Mouse (Mus musculus): ENCODE results near the gene Htr6.

Htr6 gene

GRCm38 (mm10) chr4:139075041-139075711 is at the start of gene Htr6:
TSS of gene Htr6 (minus strand) at chr4:139075570.
- no peak for DNase-seq (ENCODE audit: extremely low spot score)

DNA sequence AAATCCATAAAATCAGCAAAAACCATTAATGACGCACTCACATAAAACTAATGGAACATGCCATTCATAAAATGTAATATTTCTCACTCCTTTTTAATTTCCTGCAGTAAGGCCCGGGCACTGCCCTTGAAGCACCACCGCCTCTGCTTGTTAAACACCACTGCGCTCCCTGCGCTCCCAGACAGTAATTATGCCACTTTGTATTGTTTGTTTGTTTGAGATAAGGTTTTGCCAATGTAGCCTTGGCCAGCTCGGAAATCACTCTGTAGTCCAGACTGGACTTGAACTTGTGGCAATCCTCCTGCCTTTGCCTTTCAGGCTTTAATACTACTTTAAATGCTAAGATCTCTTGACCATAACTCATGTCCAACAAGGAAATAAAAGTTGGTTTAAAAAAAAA is 49.6 kb upstream of the Htr6 start:
- no peak for DNase-seq (ENCODE audit: extremely low spot score)

GRCm38 (mm10) chr4:139122557-139122956 is 47.2 kb upstream of the Htr6 start:
- no peak for DNase-seq (ENCODE audit: extremely low spot score)

- DNase-seq (ENCODE audit: extremely low spot score): no peak
Observed at GRCm38 (mm10) chr4:139120998-139121397, 45.6 kb upstream of the Htr6 start.

GRCm38 (mm10) chr4:139120281-139120814 is 45.0 kb upstream of the Htr6 start:
- no peak for DNase-seq (ENCODE audit: extremely low spot score)

DNA sequence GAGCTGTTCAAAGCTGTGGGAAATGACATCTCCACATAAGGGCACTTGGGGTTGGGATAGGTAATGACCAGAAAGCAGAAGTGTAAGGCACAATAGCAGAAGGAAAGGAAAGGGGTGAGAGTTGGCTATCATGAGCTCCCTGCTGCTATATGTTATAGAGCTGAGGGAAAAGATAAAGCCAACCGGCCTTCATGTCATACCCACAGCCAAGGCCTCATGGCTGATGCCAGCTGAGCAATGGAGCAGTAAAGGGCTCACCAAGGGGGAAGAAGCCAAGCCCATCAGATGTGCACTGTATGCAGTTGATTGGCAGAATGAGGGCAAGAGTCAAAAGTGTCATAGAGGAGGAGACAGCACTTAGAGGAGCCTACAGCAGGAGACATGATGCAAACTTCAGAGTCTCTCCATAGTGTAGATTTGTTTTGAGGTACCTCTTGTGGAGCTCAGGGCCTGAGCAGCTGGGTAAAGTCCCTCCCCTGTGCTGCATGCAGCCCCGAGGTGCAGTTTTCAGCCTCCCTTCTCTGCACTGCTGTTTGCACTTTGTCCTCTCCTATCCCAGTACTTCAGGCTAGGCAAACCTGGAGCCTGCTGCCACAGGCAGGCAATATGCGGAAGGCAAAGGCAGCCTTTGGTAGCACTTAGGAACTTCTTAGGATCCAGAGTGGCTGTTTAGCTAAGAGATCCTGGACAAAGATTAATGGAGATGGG is 41.1 kb upstream of the Htr6 start:
- DNase-seq (ENCODE audit: extremely low spot score): no peak

GRCm38 (mm10) chr4:139115721-139116120 is 40.4 kb upstream of the Htr6 start:
- DNase-seq (ENCODE audit: extremely low spot score): no peak

DNA sequence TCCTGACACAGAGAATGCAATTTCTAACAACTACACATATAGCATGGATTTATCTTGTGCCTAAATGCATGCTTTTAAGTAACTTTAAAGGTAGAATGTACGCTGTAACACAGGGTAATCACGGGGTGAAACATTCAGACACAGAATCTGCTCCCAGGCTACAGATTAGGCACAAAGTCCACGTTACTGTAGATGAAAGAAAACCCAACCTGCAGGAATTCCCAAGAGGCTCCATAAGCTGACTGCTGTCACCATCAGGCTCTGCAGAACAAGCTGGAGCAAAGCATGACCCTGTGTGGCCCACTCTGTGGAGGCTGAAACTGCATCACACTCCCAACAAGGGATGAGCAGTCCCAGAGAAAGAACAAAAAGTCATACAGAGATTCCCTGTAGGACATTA is 37.1 kb upstream of the Htr6 start:
- no peak for DNase-seq (ENCODE audit: extremely low spot score)

GRCm38 (mm10) chr4:139111421-139111820 is 36.1 kb upstream of the Htr6 start:
- no peak for DNase-seq (ENCODE audit: extremely low spot score)

GRCm38 (mm10) chr4:139110858-139111257 is 35.5 kb upstream of the Htr6 start:
- DNase-seq (ENCODE audit: extremely low spot score): no peak

DNA sequence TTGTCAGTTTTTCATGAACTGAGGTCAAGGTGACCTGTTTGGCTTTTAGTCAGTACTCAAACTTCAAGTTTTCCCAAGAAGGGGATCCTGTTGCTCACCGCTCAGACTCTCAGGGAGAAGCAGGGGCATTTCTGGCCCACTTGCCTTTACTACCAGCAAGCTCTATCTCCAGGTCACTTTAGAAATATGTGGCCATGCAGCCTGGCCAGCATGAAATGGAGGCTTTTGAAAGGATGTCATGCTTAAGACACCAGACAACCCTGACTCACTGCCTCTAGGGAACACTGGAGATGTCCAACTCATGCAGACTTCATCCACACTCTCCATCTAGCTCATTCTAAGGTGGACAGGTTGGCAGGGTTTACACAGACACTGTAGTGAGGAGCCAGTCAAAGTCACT is 30.1 kb upstream of the Htr6 start:
- DNase-seq (ENCODE audit: extremely low spot score): no peak

DNA sequence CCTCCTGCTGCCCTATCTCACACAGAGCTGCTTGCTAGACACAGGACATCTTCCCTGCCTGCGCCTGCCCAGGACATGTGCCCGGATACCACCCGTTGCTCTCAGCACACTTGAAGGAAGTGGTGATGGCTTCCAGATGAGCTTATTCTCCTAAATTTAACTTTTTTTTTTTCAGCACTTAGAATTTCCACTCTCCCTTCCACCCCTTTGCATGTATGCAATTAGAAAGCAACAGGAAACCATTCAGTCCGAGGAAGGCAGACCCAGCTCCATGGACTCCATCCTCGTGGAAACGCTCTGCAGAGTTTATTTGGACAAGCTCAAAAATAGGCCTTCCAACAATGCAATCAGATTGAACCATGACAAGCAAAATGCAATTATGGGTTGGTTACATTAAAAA is 26.2 kb upstream of the Htr6 start:
- DNase-seq (ENCODE audit: extremely low spot score): no peak

GRCm38 (mm10) chr4:139100326-139100725 is 25.0 kb upstream of the Htr6 start:
- no peak for DNase-seq (ENCODE audit: extremely low spot score)

GRCm38 (mm10) chr4:139096201-139096600 is 20.8 kb upstream of the Htr6 start:
- no peak for DNase-seq (ENCODE audit: extremely low spot score)

DNA sequence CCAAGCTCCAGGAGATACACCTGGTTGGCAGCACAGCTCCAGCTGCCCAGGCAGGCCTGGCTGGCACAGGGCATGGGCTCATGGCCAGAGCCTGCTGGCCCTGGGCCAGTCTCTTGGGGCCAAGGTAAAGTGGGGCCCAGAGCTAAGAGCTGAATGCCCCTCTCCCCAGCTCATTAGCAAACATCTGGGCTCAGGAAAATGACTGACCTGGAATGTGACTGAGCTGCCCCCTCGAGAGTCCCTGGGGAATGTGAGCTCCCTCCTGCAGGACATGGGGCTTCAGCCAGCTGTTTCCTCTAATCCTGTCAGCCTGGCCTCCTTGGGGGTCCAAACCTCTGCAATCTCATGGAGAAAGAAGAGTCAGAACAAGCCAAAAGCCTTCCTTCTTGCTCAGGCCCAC is 20.0 kb upstream of the Htr6 start:
- DNase-seq (ENCODE audit: extremely low spot score): no peak

DNA sequence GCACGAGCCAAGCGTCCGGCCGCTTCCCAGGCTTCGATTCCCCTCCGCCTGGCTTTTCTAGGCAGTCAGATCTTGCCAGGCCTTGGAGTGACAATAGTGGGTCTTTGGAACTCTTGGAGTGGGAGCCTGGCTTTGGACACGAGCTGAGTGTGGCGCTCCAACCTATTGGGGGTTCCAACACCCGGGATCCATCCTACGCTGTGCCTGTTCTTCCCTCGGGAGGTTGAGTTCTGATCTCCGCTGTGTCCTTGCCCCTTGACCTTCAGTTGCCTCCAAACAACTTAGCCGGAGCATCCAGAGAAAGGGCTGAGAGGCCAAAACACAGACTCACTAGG is 17.8 kb upstream of the Htr6 start:
- DNase-seq (ENCODE audit: extremely low spot score): no peak

DNA sequence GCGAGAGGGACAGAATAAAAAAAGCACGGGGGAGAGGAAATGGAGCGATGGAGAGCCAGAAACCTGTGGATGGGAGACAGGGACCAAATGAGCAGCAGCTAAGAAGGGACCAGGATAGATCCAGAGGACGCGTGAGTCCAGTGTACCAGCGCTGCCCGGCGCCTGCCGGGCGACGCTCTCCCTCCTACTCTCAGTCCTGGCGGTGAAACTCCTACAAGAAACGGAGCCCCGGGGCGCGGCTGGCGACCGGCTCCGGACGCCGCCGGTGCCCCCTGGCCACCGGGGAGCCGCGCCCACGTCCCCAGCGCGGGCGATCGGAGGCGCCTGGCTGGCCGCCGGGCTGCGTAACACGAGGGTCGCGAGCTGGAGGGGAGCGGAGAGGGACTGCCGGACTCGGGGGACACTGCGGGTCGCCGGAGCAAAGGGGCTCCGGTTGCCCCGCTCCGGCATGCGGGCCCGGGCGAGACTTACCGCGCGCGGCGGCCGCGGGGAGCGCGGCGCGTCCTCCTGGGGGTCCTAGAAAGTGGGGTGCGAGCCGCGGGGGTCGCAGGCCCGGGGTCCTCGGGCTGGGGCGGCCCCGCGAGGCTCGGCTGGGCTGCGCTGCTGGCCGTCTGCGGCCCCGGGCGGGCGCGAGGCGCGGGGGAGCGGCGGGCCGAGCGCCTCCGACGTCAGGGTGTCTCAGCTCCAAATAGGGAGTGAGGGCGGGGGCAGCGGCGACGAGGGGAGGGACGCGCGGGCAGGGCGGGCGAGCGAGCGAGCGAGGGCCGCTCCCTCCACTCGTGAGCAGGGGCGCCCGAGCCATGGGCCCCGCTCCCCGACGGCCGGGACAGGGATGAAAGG is 17.2 kb upstream of the Htr6 start, which contains the start of gene Nbl1:
Nbl1 (minus strand) TSS at position 638 of the 840 bp plus-strand sequence.
- no peak for DNase-seq (ENCODE audit: extremely low spot score)

DNA sequence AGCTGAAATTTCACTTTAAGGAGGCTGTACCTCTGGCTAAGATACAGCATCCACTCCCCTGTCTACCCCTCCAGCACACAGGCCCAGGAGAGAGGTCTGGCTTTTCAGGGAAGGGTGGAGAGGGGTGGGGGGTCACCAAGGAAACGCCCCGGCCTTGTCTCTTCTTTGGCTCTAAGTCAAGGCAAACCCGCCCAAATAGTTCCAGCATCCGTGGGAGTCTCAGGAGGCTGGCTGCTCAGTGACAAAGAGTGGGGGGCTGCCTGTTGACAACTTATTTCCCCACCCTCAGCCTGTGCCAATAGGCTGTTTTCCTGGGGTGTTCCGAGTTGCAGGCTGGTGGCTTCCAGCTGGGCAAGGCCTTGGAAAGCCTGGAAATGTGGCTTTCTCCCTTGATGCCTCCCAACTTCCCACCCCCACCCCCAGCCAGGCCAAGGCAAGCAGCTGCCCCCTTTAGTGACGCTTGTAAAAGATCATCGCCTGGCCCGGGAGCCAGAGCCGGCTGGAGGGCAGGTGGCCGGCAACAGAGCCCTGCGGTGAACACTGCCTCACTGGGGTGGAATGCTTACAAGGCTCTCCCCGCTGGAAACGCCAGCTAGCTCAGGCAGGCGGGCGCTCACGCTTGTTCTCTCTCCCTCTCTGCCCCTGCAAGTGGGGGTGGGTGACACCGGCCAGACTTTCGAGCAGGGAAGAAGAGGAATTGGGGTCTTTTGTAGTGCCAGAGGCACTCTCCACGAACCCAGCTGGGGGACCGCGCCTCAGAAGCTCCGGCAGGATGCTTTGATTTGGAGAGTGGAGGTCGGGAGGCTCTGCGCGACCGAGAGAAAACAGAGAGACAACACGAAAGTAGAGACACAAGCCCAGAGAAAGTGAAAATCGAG is 16.3 kb upstream of the Htr6 start:
- DNase-seq (ENCODE audit: extremely low spot score): peak; percentile 62

DNA sequence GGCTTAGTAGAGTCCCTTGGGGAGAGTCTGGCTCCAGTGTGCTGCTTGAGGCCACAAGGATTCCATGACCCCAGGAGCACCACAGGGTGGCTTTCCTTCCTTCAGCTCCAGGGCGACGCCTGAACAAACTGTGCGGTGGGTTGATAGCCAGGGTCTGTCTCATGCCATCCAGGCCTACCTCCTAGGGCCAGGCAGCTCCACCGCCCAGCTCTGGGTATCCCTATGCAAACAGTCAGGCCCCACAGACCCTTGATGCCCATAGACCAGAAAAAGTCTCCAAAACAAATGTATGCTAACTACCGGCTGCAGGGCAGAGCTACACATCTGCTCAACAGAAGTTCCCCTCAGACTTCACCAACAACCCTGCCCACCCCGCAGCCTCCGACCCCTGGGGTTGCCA is 15.7 kb upstream of the Htr6 start:
- DNase-seq (ENCODE audit: extremely low spot score): no peak

DNA sequence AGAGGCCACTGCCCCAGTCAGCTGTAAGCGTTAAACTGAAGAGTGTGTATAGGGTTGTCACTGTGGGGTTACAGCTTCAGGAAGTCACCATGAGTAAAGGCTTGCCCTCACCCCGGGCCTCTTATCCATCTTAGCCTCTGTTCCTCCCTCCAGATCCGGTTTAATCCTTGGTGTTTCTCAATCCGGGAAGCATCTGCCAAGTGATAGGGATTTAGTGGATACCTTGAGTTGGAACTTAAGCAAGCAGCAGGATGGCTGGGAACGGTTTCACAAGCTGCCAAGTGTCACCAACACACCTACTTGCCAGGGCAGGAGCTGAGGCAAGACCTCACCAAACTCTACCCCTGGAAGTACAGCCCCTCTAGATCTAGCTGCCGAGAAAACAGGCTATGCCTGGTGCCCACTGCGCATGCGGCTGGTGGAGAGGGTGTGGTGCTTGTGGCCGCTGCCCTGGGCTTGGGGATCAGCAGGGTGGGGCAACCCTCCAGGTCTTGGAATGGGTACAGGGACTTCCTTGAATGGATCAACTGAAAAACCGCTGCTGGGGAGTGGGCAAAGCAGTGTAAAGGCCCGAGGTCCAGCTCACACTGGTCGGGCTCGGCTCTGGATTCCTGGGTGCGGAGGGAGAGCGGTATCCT is 15.1 kb upstream of the Htr6 start:
- DNase-seq (ENCODE audit: extremely low spot score): no peak
